Mouse (Mus musculus): ENCODE results near the gene Evi2. TPM values are rescaled to one million over a fixed set of nuclear protein-coding genes. Genes with fewer than 3 reads are reported as not detected.
A peak's percentile ranks its signal among the peaks of the same experiment; 100 is the strongest.

Evi2 gene
- total and polyA plus RNA-seq, 3 experiments = 1.2 to 6.2 (median 2.8) TPM

GRCm38 (mm10) chr11:79521930-79522329, 8.5 kb downstream of the Evi2 start:
- TF ChIP-seq MXI1 (IDR thresholded peaks at IDR 0.05; ENCODE audit: low read depth, low read length) = peak; percentile 82; the same call in 1 of the 2 replicates
- TF ChIP-seq ZNF384 (IDR thresholded peaks at IDR 0.05; ENCODE audit: low read depth, low read length) = peak; percentile 93
- TF ChIP-seq HCFC1 (IDR thresholded peaks at IDR 0.05; ENCODE audit: low read depth, low read length) = peak; percentile 19; the same call in 1 of the 2 replicates
- TF ChIP-seq CHD1 (IDR thresholded peaks at IDR 0.05; ENCODE audit: low read depth, low read length) = peak; percentile 93
- no peak for TF ChIP-seq RCOR1 (conservative IDR thresholded peaks at IDR 0.05; ENCODE audit: low read depth, low read length)
- 0 out of 2 replicates have a peak, but pooled peaks have one; percentile 38 for TF ChIP-seq TBP (conservative IDR thresholded peaks at IDR 0.05; ENCODE audit: low read depth, low read length)
- no peak for TF ChIP-seq USF1 (IDR thresholded peaks at IDR 0.05; ENCODE audit: low read depth, low read length)
- TF ChIP-seq MAFK (IDR thresholded peaks at IDR 0.05; ENCODE audit: insufficient replicate concordance, low read length) = no peak
- TF ChIP-seq USF2 (conservative IDR thresholded peaks at IDR 0.05; ENCODE audit: low read depth, low read length) = no peak
- TF ChIP-seq POLR2A (IDR thresholded peaks at IDR 0.05; ENCODE audit: low read depth, low read length) = peak; percentile 41; the same call in 1 of the 2 replicates
- no peak for TF ChIP-seq BHLHE40 (IDR thresholded peaks at IDR 0.05; ENCODE audit: low read depth, low read length)
- peak in 1 of 2 experiments; percentile 42; a peak in 1 of 4 replicates for TF ChIP-seq CTCF (conservative IDR thresholded peaks at IDR 0.05 in 1 of 2, IDR thresholded peaks at IDR 0.05 in 1 of 2; ENCODE audit: low read depth in 2 of 2, low read length in 2 of 2)
- peak; percentile 80 for TF ChIP-seq SIN3A (IDR thresholded peaks at IDR 0.05; ENCODE audit: low read length)
- TF ChIP-seq MYC (IDR thresholded peaks at IDR 0.05; ENCODE audit: low read depth, low read length) = peak; percentile 64
- H3K4me3 ChIP-seq (replicated peaks in 1 of 3; ENCODE audit: low read depth in 2 of 3, low read length in 2 of 3, poor library complexity in 1 of 3) = peak overlapping the region in 2 of 3 experiments; percentile 15 to 55
- H3K27ac ChIP-seq (ENCODE audit: insufficient read depth, low read depth) = peak overlapping the region; percentile 65; the same call in 1 of the 2 replicates
- peaks cover 29 to 66% of the 10 kb centered on the region in 2 experiments for H3K4me1 ChIP-seq (ENCODE audit: control insufficient read depth in 1 of 2, insufficient read depth in 2 of 2)
- peak overlapping the region; percentile 98; the same call in 1 of the 2 replicates for H3K4me2 ChIP-seq (ENCODE audit: insufficient read depth, low read depth, poor library complexity, severe bottlenecking)
- in situ Hi-C loops (cut with MboI; ENCODE audit: low pct_ligation_motif_present, low pct_unique_long_range_greater_than_20kb, low sequenced_read_pairs) = no loop called here
- peak overlapping the region; percentile 82 for H3K9ac ChIP-seq (ENCODE audit: insufficient read depth, low read depth)
- H3K27me3 ChIP-seq (replicated peaks) = no peaks in the 10 kb centered on the region
- H3K79me2 ChIP-seq (replicated peaks; ENCODE audit: control insufficient read depth, extremely low read depth, insufficient read depth, poor library complexity, severe bottlenecking) = peaks cover 67% of the 10 kb centered on the region
- peak; percentile 72 for DNase-seq (ENCODE audit: extremely low read depth)
- peaks cover 14 to 35% of the 10 kb centered on the region in 2 experiments for H3K36me3 ChIP-seq (replicated peaks in 1 of 2; ENCODE audit: control insufficient read depth in 1 of 2, insufficient read depth in 1 of 2, low read length in 1 of 2)
- no peaks in the 10 kb centered on the region for H3K9me3 ChIP-seq (replicated peaks; ENCODE audit: low read length)
- dilution Hi-C loops (cut with MboI; ENCODE audit: extremely low pct_ligation_motif_present, extremely low pct_unique_long_range_greater_than_20kb, low sequenced_read_pairs) = no loop called here

- H3K4me3 ChIP-seq (replicated peaks in 1 of 3; ENCODE audit: low read depth in 2 of 3, low read length in 2 of 3, poor library complexity in 1 of 3) = peak overlapping the region in 1 of 3 experiments; percentile 55
Observed at GRCm38 (mm10) chr11:79520772-79521171, 9.6 kb downstream of the Evi2 start.

More at GRCm38 (mm10) chr11:79520772-79521171, 9.6 kb downstream of the Evi2 start:
- peak; percentile 60 for DNase-seq (ENCODE audit: extremely low read depth)
- peaks cover 72% of the 10 kb centered on the region for H3K79me2 ChIP-seq (replicated peaks; ENCODE audit: control insufficient read depth, extremely low read depth, insufficient read depth, poor library complexity, severe bottlenecking)
- H3K27me3 ChIP-seq (replicated peaks) = no peaks in the 10 kb centered on the region
- no peaks in the 10 kb centered on the region for H3K9me3 ChIP-seq (replicated peaks; ENCODE audit: low read length)
- H3K9ac ChIP-seq (ENCODE audit: insufficient read depth, low read depth) = peak overlapping the region; percentile 55
- H3K4me1 ChIP-seq (ENCODE audit: control insufficient read depth in 1 of 2, insufficient read depth in 2 of 2) = peaks cover 24 to 61% of the 10 kb centered on the region in 2 experiments
- TF ChIP-seq POLR2AphosphoS2 (IDR thresholded peaks at IDR 0.05; ENCODE audit: low read depth, low read length) (no peak), JUND (conservative IDR thresholded peaks at IDR 0.05; ENCODE audit: low read depth, low read length) (no peak), HCFC1 (IDR thresholded peaks at IDR 0.05; ENCODE audit: low read depth, low read length) (no peak), PAX5 (IDR thresholded peaks at IDR 0.05; ENCODE audit: low read length) (no peak), RCOR1 (conservative IDR thresholded peaks at IDR 0.05; ENCODE audit: low read depth, low read length) (no peak), MAZ (IDR thresholded peaks at IDR 0.05; ENCODE audit: low read depth, low read length) (no peak), KAT2A (IDR thresholded peaks at IDR 0.05; ENCODE audit: insufficient replicate concordance, low read length) (no peak), ZMIZ1 (IDR thresholded peaks at IDR 0.05; ENCODE audit: low read depth, low read length) (no peak), JUN (IDR thresholded peaks at IDR 0.05; ENCODE audit: insufficient read depth, low read depth, low read length) (no peak), EP300 (IDR thresholded peaks at IDR 0.05; ENCODE audit: low read length) (no peak), IRF4 (IDR thresholded peaks at IDR 0.05; ENCODE audit: low read depth, low read length) (no peak), CTCF (conservative IDR thresholded peaks at IDR 0.05 in 1 of 2, IDR thresholded peaks at IDR 0.05 in 1 of 2; ENCODE audit: low read depth in 2 of 2, low read length in 2 of 2) (no peak), ZKSCAN1 (IDR thresholded peaks at IDR 0.05; ENCODE audit: borderline replicate concordance, low read depth, low read length) (no peak), RAD21 (IDR thresholded peaks at IDR 0.05; ENCODE audit: low read depth, low read length) (no peak), BHLHE40 (IDR thresholded peaks at IDR 0.05; ENCODE audit: low read depth, low read length) (no peak)
- peaks cover 18 to 37% of the 10 kb centered on the region in 2 experiments for H3K36me3 ChIP-seq (replicated peaks in 1 of 2; ENCODE audit: control insufficient read depth in 1 of 2, insufficient read depth in 1 of 2, low read length in 1 of 2)
- in situ Hi-C loops (cut with MboI; ENCODE audit: low pct_ligation_motif_present, low pct_unique_long_range_greater_than_20kb, low sequenced_read_pairs) = no loop called here
- dilution Hi-C loops (cut with MboI; ENCODE audit: extremely low pct_ligation_motif_present, extremely low pct_unique_long_range_greater_than_20kb, low sequenced_read_pairs) = no loop called here
- peak overlapping the region; percentile 97 for H3K27ac ChIP-seq (ENCODE audit: insufficient read depth, low read depth)
- peak overlapping the region; percentile 98 for H3K4me2 ChIP-seq (ENCODE audit: insufficient read depth, low read depth, poor library complexity, severe bottlenecking)

All from CH12.LX (cell line).